Mouse (Mus musculus) layer of hippocampus, postnatal 10 days (tissue): ENCODE data around the gene Tmem80. TPM values are rescaled to one million over a fixed set of nuclear protein-coding genes. Genes with fewer than 3 reads are reported as not detected.

ENCODE experiments used
- DNase-seq, 2 experiments: peaks; one replicate each; pipeline ENCODE4 v3.0.0; 2021; ENCODE audit warnings: low spot score in 2 of 2
- total RNA-seq, 2 experiments: library from RNA; stranded (reverse); gene quantifications; 2 replicates each; pipeline ENCODE4 v1.2.3; 2021

Gene Tmem80
- total RNA-seq, 2 experiments from 2014 or later = 25.7 to 29.8 TPM

DNA sequence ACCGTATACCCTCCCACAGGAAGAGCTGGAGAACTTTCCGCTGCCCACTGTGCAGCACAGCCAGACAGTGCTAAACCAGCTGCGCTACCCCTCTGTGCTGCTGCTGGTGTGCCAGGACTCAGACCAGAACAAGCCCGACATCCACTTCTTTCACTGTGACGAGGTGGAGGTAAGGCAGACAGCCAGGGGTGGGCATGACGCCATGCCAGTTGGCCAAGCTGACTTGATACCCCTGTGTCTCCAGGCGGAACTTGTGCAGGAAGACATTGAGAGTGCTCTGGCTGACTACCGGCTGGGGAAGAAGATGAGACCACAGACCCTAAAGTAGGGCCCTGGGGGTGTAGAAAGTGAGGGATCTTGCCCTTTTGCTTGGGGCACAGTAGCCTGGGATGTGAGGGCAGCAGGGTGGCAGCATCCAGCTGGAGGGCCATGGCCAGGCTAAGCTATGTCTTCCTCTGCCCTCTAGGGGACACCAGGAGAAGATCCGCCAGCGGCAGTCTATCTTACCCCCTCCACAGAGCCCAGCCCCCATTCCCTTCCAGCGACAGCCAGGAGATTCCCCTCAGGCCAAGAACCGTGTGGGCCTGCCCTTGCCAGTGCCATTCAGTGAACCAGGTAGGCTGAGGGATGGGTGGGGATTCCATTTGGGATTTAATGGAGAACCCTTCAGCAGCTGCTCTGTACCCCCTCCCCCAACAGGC, 28.2 kb downstream of the Tmem80 start:
- peak; percentile 38 to 65 for DNase-seq

DNA sequence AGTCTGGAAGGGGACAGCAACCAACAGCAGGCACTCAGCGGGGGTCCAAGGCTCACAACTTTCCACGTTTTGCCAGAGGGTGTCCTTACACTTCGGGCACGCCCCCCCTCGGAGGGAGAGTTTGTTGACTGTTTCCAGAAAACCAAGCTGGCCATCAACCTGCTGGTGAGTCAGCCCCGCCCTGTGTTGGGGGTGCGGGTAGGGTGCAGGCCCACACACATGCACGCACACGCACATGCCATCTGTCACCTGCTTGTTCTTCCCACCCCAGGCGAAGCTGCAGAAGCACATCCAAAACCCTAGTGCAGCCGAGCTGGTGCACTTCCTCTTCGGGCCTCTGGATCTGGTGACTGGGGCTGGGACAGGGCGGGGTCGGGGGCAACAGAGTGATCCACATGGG, 29.4 kb downstream of the Tmem80 start:
- DNase-seq = peak in 1 of 2 experiments; percentile 39

DNA sequence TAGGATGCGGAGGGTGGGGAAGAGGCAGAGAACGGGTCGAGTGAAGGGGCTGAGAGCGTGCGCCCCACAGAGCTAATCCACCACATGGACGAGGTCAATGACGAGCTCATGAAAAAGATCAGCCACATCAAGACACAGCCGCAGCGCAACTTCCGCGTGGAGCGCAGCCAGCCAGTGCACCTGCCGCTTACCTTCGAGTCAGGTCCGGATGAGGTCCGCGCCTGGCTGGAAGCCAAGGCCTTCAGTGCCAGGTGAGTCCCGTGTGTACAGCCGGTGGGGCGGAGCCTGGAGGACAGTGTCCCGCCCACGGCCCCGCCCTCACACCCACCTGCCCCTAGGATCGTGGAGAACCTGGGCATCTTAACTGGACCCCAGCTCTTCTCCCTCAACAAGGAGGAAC, 34.0 kb downstream of the Tmem80 start:
- no peak for DNase-seq

DNA sequence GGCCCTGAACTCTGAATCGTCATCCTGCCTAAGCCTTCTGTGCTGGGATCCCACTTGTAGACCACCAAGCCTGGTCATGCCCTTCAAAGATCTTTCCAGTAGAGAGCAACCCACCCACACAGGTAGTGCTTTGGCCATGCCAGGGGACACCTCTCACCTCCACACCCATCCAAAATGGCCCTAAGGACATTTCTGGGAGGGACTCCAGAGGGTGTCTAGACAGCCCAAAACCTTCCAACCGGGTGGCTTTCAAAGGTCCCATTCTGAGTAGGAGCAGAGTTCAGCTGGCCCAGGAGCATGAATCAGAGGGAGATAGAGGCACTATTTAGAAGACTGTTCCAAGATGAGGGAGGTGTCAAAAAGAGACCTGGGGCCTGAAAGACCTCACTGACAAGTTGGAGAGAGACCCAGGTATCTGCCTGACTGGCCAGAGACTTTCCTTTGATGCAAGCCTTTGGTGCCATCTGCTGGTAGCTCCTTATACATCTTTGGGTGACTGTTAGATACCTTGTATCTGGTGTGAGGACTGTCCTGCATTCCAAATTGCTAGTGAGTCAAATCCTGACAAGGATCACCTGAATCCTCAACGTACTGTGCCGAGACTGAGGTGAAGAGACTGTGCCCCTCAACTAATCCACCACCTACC, 35.7 kb downstream of the Tmem80 start:
- DNase-seq = peak; percentile 80 to 85

DNA sequence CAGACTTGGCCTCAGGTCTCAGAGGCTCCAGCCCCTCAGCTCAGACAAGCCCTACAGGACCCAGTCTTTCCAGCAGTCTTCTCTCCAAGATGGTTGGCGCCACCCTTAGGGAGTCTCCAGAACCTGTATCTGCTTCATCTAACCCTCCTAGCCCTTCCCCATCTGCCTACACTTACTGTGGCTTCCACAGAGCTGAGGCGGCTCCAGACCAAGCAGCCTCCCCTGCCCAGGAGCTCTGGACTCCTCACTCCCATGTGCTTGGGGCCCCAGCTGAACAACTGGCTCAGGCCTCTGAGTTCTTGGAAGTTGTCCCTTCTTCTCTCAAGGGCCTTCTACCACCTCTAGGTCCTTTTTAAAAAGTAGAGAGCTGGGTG, 36.2 kb downstream of the Tmem80 start:
- no peak for DNase-seq

DNA sequence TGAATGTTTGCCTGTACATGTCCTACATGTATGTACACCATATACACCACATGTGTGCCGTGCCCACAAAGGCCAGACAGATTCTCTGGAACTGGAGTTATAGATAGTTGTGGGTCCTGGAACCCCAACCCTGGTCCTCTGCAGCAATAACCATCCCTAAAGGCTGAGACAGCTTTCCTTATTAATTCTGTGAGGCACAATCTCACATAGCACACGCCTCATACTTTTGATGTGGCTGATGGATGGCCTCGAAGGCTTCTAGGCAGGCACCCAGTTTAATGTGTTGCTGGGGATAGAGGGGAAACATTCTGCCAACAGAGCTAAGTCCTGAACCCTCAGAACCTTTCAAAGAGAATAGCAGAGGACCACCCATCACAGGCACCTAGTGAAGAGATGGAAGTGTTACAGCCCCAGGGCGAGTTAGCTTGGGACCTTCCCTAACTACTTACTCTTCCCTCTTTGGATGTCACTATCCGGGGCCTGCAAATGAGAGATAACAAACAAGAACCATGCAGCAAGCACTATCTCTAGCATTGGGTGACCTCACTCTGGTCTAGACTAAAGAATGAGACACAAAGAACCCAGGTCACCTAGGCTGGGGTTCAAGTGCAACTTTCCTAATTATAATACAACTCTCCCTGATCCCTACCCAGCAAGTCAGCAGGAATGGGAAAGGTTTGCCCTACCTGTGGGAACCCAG, 37.0 kb downstream of the Tmem80 start:
- DNase-seq = no peak

DNA sequence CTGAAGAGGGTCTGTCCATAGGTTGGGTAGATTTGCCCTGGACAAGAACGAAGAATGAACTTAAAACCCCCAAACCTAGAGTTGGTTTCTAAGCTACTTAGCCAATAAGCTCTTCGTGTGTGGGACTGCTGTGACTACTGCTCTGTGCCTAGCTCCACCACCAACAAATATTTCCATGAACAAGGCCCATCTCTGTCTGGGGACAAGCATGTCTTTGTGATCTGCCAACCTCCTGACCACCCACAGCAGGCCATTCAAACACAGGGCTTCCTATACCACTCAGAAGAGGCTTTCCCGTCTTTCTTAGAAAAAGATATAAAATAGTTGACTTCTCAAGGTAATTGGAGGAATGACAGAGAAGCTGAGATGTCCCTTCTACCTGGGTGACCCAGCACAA, 37.5 kb downstream of the Tmem80 start:
- no peak for DNase-seq

DNA sequence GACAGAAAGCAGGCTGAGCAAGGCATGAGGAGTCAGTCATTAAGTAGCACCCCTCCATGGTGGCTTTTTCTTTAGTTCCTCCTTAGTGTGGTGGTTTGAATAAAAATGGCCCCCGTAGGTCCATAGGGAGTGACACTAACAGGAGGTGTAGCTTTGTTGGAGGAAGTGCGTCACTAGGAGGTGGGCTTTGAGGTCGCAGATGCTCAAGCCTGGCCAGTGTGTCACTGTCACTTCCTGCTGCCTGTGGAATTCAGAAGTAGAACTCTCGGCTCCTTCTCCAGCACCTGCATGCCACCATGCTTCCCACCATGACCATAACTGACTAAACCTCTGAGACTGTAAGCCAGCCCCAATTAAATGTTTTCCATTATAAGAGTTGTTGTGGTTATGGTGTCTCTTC, 39.8 kb downstream of the Tmem80 start:
- no peak for DNase-seq

DNA sequence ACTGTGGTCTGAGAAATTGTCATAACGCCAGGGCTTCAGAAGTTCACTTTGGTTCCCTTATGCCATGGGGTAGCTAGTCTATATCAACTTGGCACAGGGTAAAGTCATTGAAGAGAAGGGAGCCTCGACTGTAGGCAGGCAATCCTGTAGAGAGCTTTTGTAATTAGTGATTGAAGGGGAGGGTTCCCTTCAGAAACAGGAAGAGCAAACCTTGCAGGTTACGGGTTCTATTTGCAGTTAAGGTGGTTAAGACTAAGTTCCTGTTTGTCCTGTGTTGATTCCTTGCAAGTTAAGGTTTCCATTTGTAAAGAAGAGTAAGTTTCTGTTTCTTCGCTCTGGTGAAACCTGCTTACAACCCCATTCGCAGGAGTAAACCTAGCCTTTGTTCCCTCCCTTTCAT, 42.4 kb downstream of the Tmem80 start:
- DNase-seq = no peak

DNA sequence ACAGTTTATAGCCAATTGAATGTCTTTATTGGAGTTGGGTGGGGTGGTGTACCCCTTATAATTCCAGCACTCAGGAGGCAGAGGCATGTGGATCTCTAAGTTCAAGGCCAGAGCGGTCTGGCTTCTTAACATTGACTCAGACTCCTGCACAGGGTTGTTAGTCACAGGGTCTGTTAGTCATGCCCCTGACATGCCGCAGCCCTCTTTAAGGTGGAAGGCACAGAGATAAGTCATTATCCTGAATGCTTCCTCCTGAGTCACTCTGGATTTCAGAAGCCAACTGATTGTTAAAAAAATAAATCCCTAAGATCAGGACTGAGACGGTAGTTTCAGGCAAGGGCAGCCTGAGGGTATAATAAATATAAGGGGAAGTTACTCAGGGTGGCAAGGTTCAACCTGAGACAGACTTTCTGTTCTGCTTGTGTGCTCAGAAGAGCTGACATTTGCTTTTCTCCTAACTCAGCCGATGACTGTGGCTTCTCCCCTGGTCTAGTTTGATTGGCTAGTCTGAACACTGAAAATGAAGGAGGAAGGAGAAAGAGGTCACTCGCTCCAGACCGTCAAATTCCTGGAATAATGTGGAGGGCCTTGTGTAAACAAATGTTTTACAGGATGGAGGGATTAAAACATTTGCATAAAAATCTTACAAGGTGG, 44.5 kb downstream of the Tmem80 start:
- DNase-seq = no peak

DNA sequence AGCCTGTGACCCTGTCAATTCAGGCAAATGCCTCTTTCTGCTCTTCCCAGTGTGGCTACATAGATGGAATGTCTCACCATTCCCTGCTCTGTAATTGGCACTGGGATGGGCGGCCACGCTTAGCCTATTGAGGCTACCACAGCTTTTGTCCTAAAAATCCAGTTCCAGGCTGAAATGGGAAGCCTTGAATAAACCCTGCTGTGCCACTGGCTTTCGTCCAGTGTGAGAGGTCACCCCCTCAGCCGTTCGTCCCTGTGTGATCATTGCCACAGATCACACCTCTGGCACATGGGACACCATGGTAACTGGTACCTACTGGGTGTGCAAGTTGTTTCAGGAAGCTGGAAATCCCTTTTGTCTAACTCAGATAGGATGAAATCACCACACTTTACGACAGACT, 46.1 kb downstream of the Tmem80 start:
- DNase-seq = no peak

DNA sequence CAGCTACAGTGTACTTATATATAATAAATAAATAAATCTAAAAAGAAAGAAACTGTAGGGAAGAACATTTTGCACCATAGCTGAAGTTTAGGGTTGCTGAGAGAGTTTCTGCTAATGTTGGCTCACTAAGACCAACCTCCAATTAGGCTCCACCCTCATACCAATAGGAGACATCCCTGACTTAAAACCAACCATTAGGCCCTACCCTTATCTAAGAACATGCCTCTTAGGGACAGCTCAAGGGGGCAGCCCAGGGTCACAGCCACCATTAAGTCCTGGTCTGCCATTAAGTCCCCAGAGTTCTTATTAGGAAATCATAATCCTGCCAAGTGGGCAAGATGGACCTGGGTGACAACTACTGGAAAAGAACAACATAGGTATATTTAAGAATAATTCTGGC, 46.9 kb downstream of the Tmem80 start:
- DNase-seq = no peak

DNA sequence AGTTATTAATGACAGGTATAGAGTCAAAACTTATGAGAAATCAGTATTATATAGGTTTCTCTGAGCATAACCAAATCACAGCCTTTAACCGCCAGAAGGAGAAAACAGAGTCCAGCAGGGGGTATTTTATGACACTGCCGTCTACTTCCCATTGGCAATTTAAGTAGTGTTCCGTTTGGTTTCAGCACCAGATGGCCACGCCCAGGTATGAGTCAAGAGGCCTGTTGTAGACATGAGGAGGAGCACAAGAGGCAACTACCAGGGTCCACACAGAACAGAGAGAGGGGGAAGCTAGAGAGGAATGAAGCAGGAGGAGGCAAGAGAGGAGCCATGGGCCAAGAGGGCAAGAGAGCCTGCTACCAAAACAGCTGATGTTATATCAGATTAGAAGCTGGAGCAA, 52.0 kb downstream of the Tmem80 start:
- no peak for DNase-seq

DNA sequence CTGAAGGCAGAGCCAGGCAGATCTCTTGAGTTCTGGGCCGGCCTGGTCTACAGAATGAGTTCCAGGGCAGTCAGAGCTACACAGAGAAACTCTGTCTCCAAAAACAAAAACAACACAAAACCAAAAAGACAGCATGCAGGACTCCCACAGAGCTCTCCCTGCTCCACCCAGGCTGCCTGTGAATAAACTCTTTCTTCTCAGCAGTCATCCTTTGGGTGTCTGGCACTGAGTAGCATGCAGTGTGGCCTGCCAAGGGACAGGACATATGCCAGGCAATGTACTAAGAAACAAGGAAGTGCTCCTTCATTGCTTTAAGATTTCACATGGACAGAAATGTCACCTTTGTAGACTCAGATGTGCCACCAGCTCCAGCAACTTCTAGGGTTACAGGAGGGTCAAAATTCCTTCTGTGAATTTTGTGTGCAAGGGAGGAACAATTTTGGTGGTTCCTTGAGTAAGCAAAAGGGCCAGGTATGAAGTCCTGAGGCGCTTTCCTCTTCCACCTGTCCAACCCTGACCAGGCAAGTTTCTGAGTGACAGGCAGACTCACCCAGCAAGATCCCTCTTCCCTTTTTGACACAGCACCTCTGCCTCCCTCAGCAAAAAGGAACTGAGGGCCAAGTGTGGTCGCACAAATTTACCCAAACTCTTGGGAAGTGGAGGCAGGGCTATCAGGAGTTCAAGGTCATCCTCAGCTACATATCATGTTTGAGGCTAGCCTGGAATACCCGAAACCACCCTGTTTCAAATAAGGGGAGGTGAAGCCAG, 53.7 kb downstream of the Tmem80 start:
- no peak for DNase-seq

Other genes with a start within 250 kb of the Tmem80 start
- not detected for gene Pkp3, start 249.5 kb upstream of the Tmem80 start, total RNA-seq
- gene Sigirr, start 227.2 kb upstream of the Tmem80 start, total RNA-seq = 1 to 10 TPM; 2.1 to 2.5 TPM
- gene Ano9, start 209.9 kb upstream of the Tmem80 start, total RNA-seq = not detected
- 10 to 100 TPM; 47.9 to 68.4 TPM for gene Ptdss2, start 205.4 kb upstream of the Tmem80 start, total RNA-seq
- gene Rnh1, start 154.9 kb upstream of the Tmem80 start, total RNA-seq = 10 to 100 TPM; 29.7 to 32.4 TPM
- gene Hras, start 133.7 kb upstream of the Tmem80 start, total RNA-seq = 100 to 1,000 TPM; 210 to 243 TPM
- 1 to 10 TPM; 5.0 to 5.8 TPM for gene Lrrc56, start 133.6 kb upstream of the Tmem80 start, total RNA-seq
- not detected for gene Lmntd2, start 113.7 kb upstream of the Tmem80 start, total RNA-seq
- 1 to 10 TPM; 1.6 to 1.7 TPM for gene Rassf7, start 111.9 kb upstream of the Tmem80 start, total RNA-seq
- 10 to 100 TPM; 71.6 to 72.7 TPM for gene Phrf1, start 99.0 kb upstream of the Tmem80 start, total RNA-seq
- under 1 TPM; 0.29 to 0.64 TPM for gene Irf7, start 61.3 kb upstream of the Tmem80 start, total RNA-seq
- not detected for gene Cdhr5, start 51.0 kb upstream of the Tmem80 start, total RNA-seq
- under 1 TPM in 1 of 2 experiments, not detected in 1; 0.76 TPM for gene Sct, start 48.6 kb upstream of the Tmem80 start, total RNA-seq
- gene Drd4, start 35.7 kb upstream of the Tmem80 start, total RNA-seq = under 1 TPM; 0.45 to 0.55 TPM
- 100 to 1,000 TPM; 220 to 227 TPM for gene Deaf1, start within 50 bp of the Tmem80 start, total RNA-seq
- gene Eps8l2, start 11.1 kb downstream of the Tmem80 start, total RNA-seq = 1 to 10 TPM; 2.3 to 2.4 TPM
- 100 to 1,000 TPM; 115 to 126 TPM for gene Taldo1, start 64.5 kb downstream of the Tmem80 start, total RNA-seq
- 10 to 100 TPM; 34.4 to 39.3 TPM for gene Gatd1, start 86.4 kb downstream of the Tmem80 start, total RNA-seq
- gene Cend1, start 101.8 kb downstream of the Tmem80 start, total RNA-seq = 100 to 1,000 TPM; 259 to 281 TPM
- 100 to 1,000 TPM; 281 to 341 TPM for gene Slc25a22, start 110.2 kb downstream of the Tmem80 start, total RNA-seq
- 1 to 10 TPM; 2.1 to 3.8 TPM for gene Pidd1, start 116.3 kb downstream of the Tmem80 start, total RNA-seq
- gene Rplp2, start 119.6 kb downstream of the Tmem80 start, total RNA-seq = 100 to 1,000 TPM; 648 to 721 TPM
- 10 to 100 TPM; 18.7 to 23.4 TPM for gene Pnpla2, start 127.5 kb downstream of the Tmem80 start, total RNA-seq
- 1 to 10 TPM; 4.6 to 7.2 TPM for gene Cracr2b, start 133.4 kb downstream of the Tmem80 start, total RNA-seq
- 10 to 100 TPM; 38.7 to 39.9 TPM for gene Cd151, start 139.7 kb downstream of the Tmem80 start, total RNA-seq
- gene Polr2l, start 147.4 kb downstream of the Tmem80 start, total RNA-seq = 10 to 100 TPM; 43.0 to 50.5 TPM
- 10 to 100 TPM; 32.9 to 34.1 TPM for gene Tspan4, start 147.5 kb downstream of the Tmem80 start, total RNA-seq
- 10 to 100 TPM; 68.7 to 69.8 TPM for gene Chid1, start 212.1 kb downstream of the Tmem80 start, total RNA-seq
- gene Ap2a2, start 234.4 kb downstream of the Tmem80 start, total RNA-seq = 100 to 1,000 TPM; 271 to 272 TPM